Mouse (Mus musculus) E14TG2a.4 (cell line): ENCODE measurements around the gene Cdk11b.

ENCODE experiments used
- CTCF ChIP-seq: conservative IDR thresholded peaks from 2 replicates; pipeline ENCODE4 v1.5.1; 2014; ENCODE audit warnings: low read length
- NANOG ChIP-seq: IDR thresholded peaks from 2 replicates; pipeline ENCODE4 v1.6.1; 2014; ENCODE audit warnings: borderline replicate concordance, low read length, mixed read lengths
- POU5F1 ChIP-seq: IDR thresholded peaks from 2 replicates; pipeline ENCODE4 v1.6.1; 2014; ENCODE audit warnings: low read length, borderline replicate concordance

DNA sequence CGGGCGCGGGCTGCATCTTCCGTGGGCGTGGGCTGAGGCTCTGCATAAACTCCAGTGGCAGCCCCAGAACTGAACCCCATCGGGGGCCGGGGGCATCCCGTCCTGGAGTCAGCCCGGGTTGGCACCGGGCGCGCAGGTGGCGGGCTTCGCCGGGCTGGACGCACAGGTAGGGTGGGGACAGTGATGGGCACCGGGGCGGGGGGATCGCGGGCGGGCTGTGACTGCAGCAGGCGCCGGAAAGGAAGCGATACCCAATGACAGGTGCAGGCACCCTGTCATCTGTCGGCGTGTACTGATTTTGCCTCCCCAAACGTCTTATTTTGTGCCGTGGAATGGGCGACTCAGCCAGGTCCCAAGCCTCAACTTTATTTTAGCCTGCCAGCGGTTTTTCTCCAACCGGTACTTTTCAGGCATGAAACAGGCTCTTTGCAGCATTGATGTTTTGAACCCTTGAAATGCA lies 22.6 kb upstream of the Cdk11b start:
- no peak for TF ChIP-seq CTCF
- no peak for TF ChIP-seq NANOG
- no peak for TF ChIP-seq POU5F1
